Comparison of ENCODE assay signal across 9 mouse cellular contexts in the genomic region with DNA sequence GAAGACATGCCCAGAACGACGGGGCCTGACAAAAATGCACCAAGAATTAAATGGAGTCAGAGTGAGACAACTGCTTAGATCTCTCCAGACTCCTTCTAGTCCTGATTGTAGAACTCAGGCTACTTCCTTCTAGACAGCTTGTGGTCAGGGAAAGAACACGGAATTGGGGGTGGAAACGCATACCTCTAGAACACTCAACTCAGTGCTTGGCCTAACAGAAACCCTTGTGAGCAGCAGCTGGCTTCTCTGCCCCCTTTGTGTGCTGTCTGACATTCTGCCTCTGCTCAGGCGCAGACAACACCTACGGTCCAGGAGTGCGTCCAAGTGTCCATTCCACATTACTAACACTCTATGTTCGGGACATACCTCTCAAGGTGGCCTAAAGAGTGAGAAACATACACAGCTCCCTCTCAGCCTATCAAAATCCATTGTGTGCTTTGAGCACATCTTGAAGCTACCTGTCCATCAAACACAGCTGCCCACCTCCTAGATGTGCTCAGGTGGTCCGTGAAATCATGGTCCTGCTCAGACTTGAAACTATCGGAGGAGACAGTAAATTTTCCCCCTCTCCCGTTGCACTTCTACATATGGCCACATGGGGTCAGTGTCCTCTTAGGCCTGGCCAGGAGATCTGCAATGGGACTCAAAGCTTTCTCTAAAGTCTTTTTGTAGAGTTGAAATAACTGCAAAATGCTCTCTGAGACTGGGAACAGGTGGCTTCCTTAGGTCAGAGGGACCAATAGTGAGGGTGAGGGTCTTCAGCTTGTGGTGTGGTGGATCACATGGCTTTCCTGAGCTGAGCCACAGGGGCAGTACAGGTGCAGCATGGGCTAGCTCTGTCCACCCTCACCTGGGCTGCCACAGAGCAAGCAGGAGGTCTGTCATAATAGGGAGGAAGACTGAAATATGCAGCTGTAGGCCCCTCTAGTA. TPM values are rescaled to one million over a fixed set of nuclear protein-coding genes. Genes with fewer than 3 reads are reported as not detected.
DNase-seq lines count a peak whose midpoint lies in the region; ATAC-seq lines count a peak whose summit lies in the region.
"Had no signal": no experiment of that assay in that cellular context is flagged by ENCODE, and none has a peak within 500 bp of the region (broad histone marks: within the 10 kb centered on the region; RNA-seq: fewer than 3 reads in every experiment).

No protein-coding gene starts in this region.

- DNase-seq in B cell, adult 2 months = peak; percentile 79 to 80
- DNase-seq in adrenal gland, adult 2 months = peak; percentile 62
- DNase-seq in embryo, embryonic 10.5 days (ENCODE audit: low spot score) = peak; percentile 88
- peak; percentile 43 to 44 for DNase-seq in heart, adult 9 months (ENCODE audit: low spot score in 2 of 2)
- peak; percentile 68 for DNase-seq in kidney, postnatal 14 days
- peak; percentile 68 for DNase-seq in neural tube, embryonic 11.5 days (ENCODE audit: low spot score)

- peaks cover 56% of the 10 kb centered on the region for H3K4me1 ChIP-seq in liver, embryonic 15.5 days (replicated peaks)
- H3K4me1 ChIP-seq in neural tube, embryonic 11.5 days (ENCODE audit: control insufficient read depth, insufficient read depth, low read length) = no peaks in the 10 kb centered on the region
- H3K4me1 ChIP-seq in stomach, embryonic 16.5 days (ENCODE audit: control insufficient read depth, insufficient read depth, low read length) = no peaks in the 10 kb centered on the region

- no peaks in the 10 kb centered on the region for H3K9me3 ChIP-seq in liver, embryonic 15.5 days (replicated peaks)
- H3K9me3 ChIP-seq in neural tube, embryonic 11.5 days (ENCODE audit: control insufficient read depth, low read length) = no peaks in the 10 kb centered on the region
- no peaks in the 10 kb centered on the region for H3K9me3 ChIP-seq in stomach, embryonic 16.5 days (replicated peaks; ENCODE audit: control insufficient read depth, low read length)
- H3K9me3 ChIP-seq: embryonic facial prominence, embryonic 13.5 days had no signal

- H3K36me3 ChIP-seq in liver, embryonic 15.5 days (replicated peaks) = no peaks in the 10 kb centered on the region
- H3K36me3 ChIP-seq in neural tube, embryonic 11.5 days (ENCODE audit: control insufficient read depth, insufficient read depth, low read length) = no peaks in the 10 kb centered on the region
- H3K36me3 ChIP-seq in stomach, embryonic 16.5 days (ENCODE audit: control insufficient read depth, insufficient read depth, low read length) = no peaks in the 10 kb centered on the region
- H3K36me3 ChIP-seq: embryonic facial prominence, embryonic 13.5 days had no signal

- no peaks in the 10 kb centered on the region for H3K27me3 ChIP-seq in liver, embryonic 15.5 days
- H3K27me3 ChIP-seq in neural tube, embryonic 11.5 days (ENCODE audit: control insufficient read depth, insufficient read depth, low read length) = no peaks in the 10 kb centered on the region
- H3K27me3 ChIP-seq in stomach, embryonic 16.5 days (ENCODE audit: control insufficient read depth, insufficient read depth, low read length) = no peaks in the 10 kb centered on the region
- H3K27me3 ChIP-seq: embryonic facial prominence, embryonic 13.5 days had no signal

- no peak for ATAC-seq in liver, embryonic 15.5 days (ENCODE audit: insufficient read depth)
- peak; percentile 58 for ATAC-seq in neural tube, embryonic 11.5 days (ENCODE audit: insufficient read depth, low FRiP score, low TSS enrichment)
- peak; percentile 31; the same call in 1 of the 2 replicates for ATAC-seq in stomach, embryonic 16.5 days (ENCODE audit: insufficient read depth, low FRiP score)

- 43% methylated on average over 11 of the region's 11 CpGs for WGBS in liver, embryonic 15.5 days (ENCODE audit: insufficient replicate concordance)
- WGBS in neural tube, embryonic 11.5 days = 69% methylated on average over 11 of the region's 11 CpGs
- 60% methylated on average over 11 of the region's 11 CpGs for WGBS in stomach, embryonic 16.5 days

- peak overlapping the region; percentile 53; the same call in 1 of the 2 replicates for H3K27ac ChIP-seq in liver, embryonic 15.5 days (replicated peaks)
- H3K27ac ChIP-seq in neural tube, embryonic 11.5 days (ENCODE audit: low read depth, low read length) = no peak overlapping the region
- H3K27ac ChIP-seq in stomach, embryonic 16.5 days (ENCODE audit: low read length) = no peak overlapping the region
- H3K27ac ChIP-seq: embryonic facial prominence, embryonic 13.5 days had no signal

- H3K9ac ChIP-seq in liver, embryonic 15.5 days = 0 out of 2 replicates have a peak overlapping the region, but pooled peaks have one; percentile 2
- no peak overlapping the region for H3K9ac ChIP-seq in neural tube, embryonic 11.5 days (ENCODE audit: low read length)
- H3K9ac ChIP-seq in stomach, embryonic 16.5 days (ENCODE audit: low read length) = no peak overlapping the region
- H3K9ac ChIP-seq: embryonic facial prominence, embryonic 13.5 days had no signal

- H3K4me2 ChIP-seq in liver, embryonic 15.5 days = no peak overlapping the region
- no peak overlapping the region for H3K4me2 ChIP-seq in neural tube, embryonic 11.5 days (ENCODE audit: low read depth)
- H3K4me2 ChIP-seq in stomach, embryonic 16.5 days (ENCODE audit: low read depth, low read length) = no peak overlapping the region
- H3K4me2 ChIP-seq: embryonic facial prominence, embryonic 13.5 days had no signal

- no peak overlapping the region for H3K4me3 ChIP-seq in liver, embryonic 15.5 days (replicated peaks)
- no peak overlapping the region for H3K4me3 ChIP-seq in neural tube, embryonic 11.5 days (ENCODE audit: low read depth, low read length)
- no peak overlapping the region for H3K4me3 ChIP-seq in stomach, embryonic 16.5 days (replicated peaks; ENCODE audit: low read length)
- H3K4me3 ChIP-seq: embryonic facial prominence, embryonic 13.5 days had no signal

RNA-seq across cellular contexts. Expression of a gene that starts 22.9 kb away (rescaled TPM):
- 10 to 100 TPM; 55.3 to 56.0 TPM for total RNA-seq in adrenal gland, adult 2 months (2021)
- 6.7 and 9.8 TPM in 2 replicates for polyA plus RNA-seq in adrenal gland, adult 2 months (2012; rRNA removed)
- 9.2 and 9.3 TPM in 2 replicates for polyA plus RNA-seq in liver, embryonic 15.5 days (2015; fragmentation: Nextera tagmentation; extraction: Ambion mirVana)
- polyA plus RNA-seq in neural tube, embryonic 11.5 days (2014; fragmentation: Nextera tagmentation; extraction: Ambion mirVana) = 25.7 and 29.7 TPM in 2 replicates
- 33.2 and 37.1 TPM in 2 replicates for polyA plus RNA-seq in stomach, embryonic 16.5 days (2015; fragmentation: Nextera tagmentation; extraction: Ambion mirVana)
